Mouse (Mus musculus) forebrain, postnatal 0 days (tissue): Measurements from ENCODE around the gene 4931414P19Rik. TPM values are rescaled to one million over a fixed set of nuclear protein-coding genes. Genes with fewer than 3 reads are reported as not detected.

ENCODE experiments used
- ATAC-seq: fragments of 200-750 bp; cut with Nextera tagmentation; 2 replicates; pipeline ENCODE4 v1.8.0; 2017; ENCODE audit warnings: mild to moderate bottlenecking, moderate library complexity
- DNase-seq: peaks from one replicate; pipeline ENCODE4 v3.0.0-alpha.2; 2015
- H3K27ac ChIP-seq: fragments of 300-500 bp; sonication (generic); 2 replicates; pipeline ENCODE4 v1.5.1; 2014; ENCODE audit warnings: low read depth, mild to moderate bottlenecking, antibody characterized with exemption, low read length, moderate library complexity, mixed read lengths
- H3K27me3 ChIP-seq: fragments of 300-500 bp; sonication (generic); 2 replicates; pipeline ENCODE4 v1.6.1; 2014; ENCODE audit warnings: mild to moderate bottlenecking, low read length, mixed read lengths; ENCODE audit not compliant: insufficient read depth
- H3K36me3 ChIP-seq: fragments of 300-500 bp; sonication (generic); 2 replicates; pipeline ENCODE4 v1.6.1; 2014; ENCODE audit warnings: mild to moderate bottlenecking, moderate library complexity; ENCODE audit not compliant: insufficient read depth
- H3K4me1 ChIP-seq: fragments of 300-500 bp; sonication (generic); 2 replicates; pipeline ENCODE4 v1.6.1; 2014; ENCODE audit warnings: antibody characterized with exemption; ENCODE audit not compliant: insufficient read depth
- H3K4me2 ChIP-seq: fragments of 300-500 bp; sonication (generic); 2 replicates; pipeline ENCODE4 v1.6.1; 2014; ENCODE audit warnings: low read depth, mild to moderate bottlenecking, moderate library complexity
- H3K4me3 ChIP-seq: fragments of 300-500 bp; sonication (generic); 2 replicates; pipeline ENCODE4 v1.5.1; 2014; ENCODE audit warnings: low read depth, low read length, mixed read lengths
- H3K9ac ChIP-seq: fragments of 300-500 bp; sonication (generic); 2 replicates; pipeline ENCODE4 v1.6.1; 2014; ENCODE audit warnings: mild to moderate bottlenecking
- H3K9me3 ChIP-seq: fragments of 300-500 bp; sonication (generic); 2 replicates; pipeline ENCODE4 v1.6.1; 2016; ENCODE audit warnings: low read length
- CTCF ChIP-seq: sonication (generic); IDR thresholded peaks from 2 replicates; pipeline ENCODE4 v1.5.1; 2016; ENCODE audit warnings: antibody characterized with exemption, control low read depth, low read depth
- WGBS: fragments of 180-500 bp; shearing (Covaris S2); extraction: QIAGEN DNeasy Blood & Tissue Kit; methylation state at CpG from one replicate; pipeline ENCODE4 v1.1.7; 2014; 5-methylcytosine and 5-hydroxymethylcytosine counted together
- polyA plus RNA-seq: library from polyadenylated mRNA; unstranded; fragments of >200 nt; fragmentation: Nextera tagmentation; extraction: Ambion mirVana; gene quantifications from 2 replicates; pipeline ENCODE4 v1.2.1, GENCODE M21; 2015
- total RNA-seq: library from RNA; depleted of rRNA; stranded (reverse); fragments of >200 nt; gene quantifications from 2 replicates; pipeline ENCODE4 v1.2.3, GENCODE M21; 2014

4931414P19Rik gene
- total and polyA plus RNA-seq, 2 experiments from 2014 or later = 3.1 to 6.5 TPM

GRCm38 (mm10) chr14:54640946-54641304, 35.1 kb upstream of the 4931414P19Rik start, which contains the start of gene Gm17606:
TSS of gene Gm17606 (plus strand) at chr14:54640952.
- ATAC-seq (peak; percentile 34), DNase-seq (no peak)
- 7% methylated on average over 28 of the region's 28 CpGs for WGBS
- Histone ChIP-seq H3K4me2 (peak within 1 kb of the TSS; percentile 93), H3K4me3 (peak within 1 kb of the TSS; percentile 66), H3K27me3 (no peaks in the 10 kb centered on the region), H3K9me3 (no peaks in the 10 kb centered on the region), H3K9ac (peak within 1 kb of the TSS; percentile 84), H3K4me1 (peaks cover 4% of the 10 kb centered on the region; the same call in 1 of the 2 replicates), H3K27ac (peak within 1 kb of the TSS; percentile 85), H3K36me3 (peaks cover 48% of the 10 kb centered on the region)
- no peak for TF ChIP-seq CTCF

DNA sequence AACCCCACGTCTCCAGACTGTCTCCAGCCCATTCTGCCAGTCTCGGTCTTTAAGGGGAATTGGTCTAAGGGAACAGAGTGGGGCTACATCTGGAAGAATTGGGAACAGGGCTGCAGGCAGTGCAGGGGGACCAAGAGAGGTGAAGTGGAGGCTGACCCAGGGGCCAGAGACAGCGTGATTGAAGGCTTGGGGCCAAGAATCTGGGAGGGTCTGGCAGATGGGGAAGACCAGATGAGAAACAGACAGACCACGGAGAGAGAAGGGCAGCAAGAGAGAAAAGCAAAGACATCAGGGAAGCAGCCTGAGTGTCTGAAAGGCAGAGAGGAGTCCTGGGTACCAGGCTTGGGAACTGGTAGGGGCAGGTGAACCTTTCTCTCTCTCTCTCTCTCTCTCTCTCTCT, 34.3 kb upstream of the 4931414P19Rik start:
- Histone ChIP-seq H3K27me3 (no peaks in the 10 kb centered on the region), H3K27ac (no peak overlapping the region), H3K9ac (peak overlapping the region; percentile 31), H3K9me3 (no peaks in the 10 kb centered on the region), H3K4me3 (peak overlapping the region; percentile 66; the same call in 1 of the 2 replicates), H3K36me3 (peaks cover 40% of the 10 kb centered on the region), H3K4me2 (peak overlapping the region; percentile 93), H3K4me1 (peaks cover 4% of the 10 kb centered on the region; the same call in 1 of the 2 replicates)
- ATAC-seq (no peak), DNase-seq (peak; percentile 18)
- no peak for TF ChIP-seq CTCF
- 13% methylated on average over 4 of the region's 4 CpGs for WGBS

GRCm38 (mm10) chr14:54638210-54638609, 32.4 kb upstream of the 4931414P19Rik start:
- Histone ChIP-seq H3K4me3 (no peak overlapping the region), H3K36me3 (peaks cover 26% of the 10 kb centered on the region), H3K9ac (no peak overlapping the region), H3K4me2 (no peak overlapping the region), H3K4me1 (peaks cover 4% of the 10 kb centered on the region; the same call in 1 of the 2 replicates), H3K27ac (no peak overlapping the region), H3K9me3 (no peaks in the 10 kb centered on the region), H3K27me3 (no peaks in the 10 kb centered on the region)
- DNase-seq = peak; percentile 36
- TF ChIP-seq CTCF = peak; percentile 57
- ATAC-seq = no peak
- 69% methylated on average over 5 of the region's 5 CpGs for WGBS

- H3K9me3 ChIP-seq = no peaks in the 10 kb centered on the region
- no peak overlapping the region for H3K4me2 ChIP-seq
- no peak overlapping the region for H3K27ac ChIP-seq
- peaks cover 4% of the 10 kb centered on the region; the same call in 1 of the 2 replicates for H3K4me1 ChIP-seq
- no peak overlapping the region for H3K4me3 ChIP-seq
- H3K27me3 ChIP-seq = no peaks in the 10 kb centered on the region
- WGBS = 51% methylated on average over 8 of the region's 8 CpGs
- peak; percentile 49 for DNase-seq
- ATAC-seq = no peak
- peaks cover 26% of the 10 kb centered on the region for H3K36me3 ChIP-seq
- no peak overlapping the region for H3K9ac ChIP-seq
- peak; percentile 91 for TF ChIP-seq CTCF
These were observed 31.2 kb upstream of the 4931414P19Rik start for GRCm38 (mm10) chr14:54636954-54637353.

- H3K27ac ChIP-seq = no peak overlapping the region
- no peaks in the 10 kb centered on the region for H3K27me3 ChIP-seq
- H3K4me3 ChIP-seq = no peak overlapping the region
- ATAC-seq (no peak), DNase-seq (no peak)
- no peaks in the 10 kb centered on the region for H3K9me3 ChIP-seq
- H3K36me3 ChIP-seq = peaks cover 44% of the 10 kb centered on the region
- H3K4me2 ChIP-seq = no peak overlapping the region
- H3K9ac ChIP-seq = no peak overlapping the region
- TF ChIP-seq CTCF = 0 out of 2 replicates have a peak, but pooled peaks have one; percentile 29
- 85% methylated on average over 4 of the region's 4 CpGs for WGBS
- no peaks in the 10 kb centered on the region for H3K4me1 ChIP-seq
These were observed 28.4 kb upstream of the 4931414P19Rik start for GRCm38 (mm10) chr14:54634182-54634581.

GRCm38 (mm10) chr14:54632252-54632651, 26.5 kb upstream of the 4931414P19Rik start:
- TF ChIP-seq CTCF = no peak
- ATAC-seq = no peak

GRCm38 (mm10) chr14:54631240-54631599, 25.4 kb upstream of the 4931414P19Rik start:
- Histone ChIP-seq H3K36me3 (peaks cover 34% of the 10 kb centered on the region), H3K4me3 (no peak overlapping the region), H3K27ac (no peak overlapping the region), H3K4me1 (no peaks in the 10 kb centered on the region), H3K27me3 (no peaks in the 10 kb centered on the region), H3K9ac (no peak overlapping the region), H3K4me2 (no peak overlapping the region), H3K9me3 (no peaks in the 10 kb centered on the region)
- peak; percentile 10; the same call in 1 of the 2 replicates for ATAC-seq
- no peak for DNase-seq
- no peak for TF ChIP-seq CTCF
- WGBS = 69% methylated on average over 4 of the region's 4 CpGs

More at GRCm38 (mm10) chr14:54632252-54632651, 26.5 kb upstream of the 4931414P19Rik start:
- H3K9ac ChIP-seq = no peak overlapping the region
- no peaks in the 10 kb centered on the region for H3K9me3 ChIP-seq
- no peak overlapping the region for H3K27ac ChIP-seq
- no peaks in the 10 kb centered on the region for H3K4me1 ChIP-seq
- peaks cover 40% of the 10 kb centered on the region for H3K36me3 ChIP-seq
- no peak for DNase-seq
- H3K4me3 ChIP-seq = no peak overlapping the region
- H3K27me3 ChIP-seq = no peaks in the 10 kb centered on the region
- WGBS = 95% methylated on average over 37 of the region's 37 CpGs
- H3K4me2 ChIP-seq = no peak overlapping the region
